Mouse (Mus musculus) heart, postnatal 0 days (tissue): ENCODE data around the gene Sfrp5. TPM values are rescaled to one million over a fixed set of nuclear protein-coding genes. Genes with fewer than 3 reads are reported as not detected.

Experiments
- ATAC-seq: fragments of 200-750 bp; cut with Nextera tagmentation; 2 replicates; pipeline ENCODE4 v1.8.0; 2017; ENCODE audit warnings: low read depth, moderate number of reproducible peaks, moderate library complexity; ENCODE audit not compliant: insufficient read depth
- DNase-seq: peaks from one replicate; pipeline ENCODE4 v3.0.0-alpha.2; 2016; ENCODE audit warnings: low spot score
- H3K27ac ChIP-seq: fragments of 300-500 bp; sonication (generic); 2 replicates; pipeline ENCODE4 v1.5.1; 2014; ENCODE audit warnings: low read depth, mild to moderate bottlenecking
- H3K27me3 ChIP-seq: fragments of 300-500 bp; sonication (generic); 2 replicates; pipeline ENCODE4 v1.6.1; 2014; ENCODE audit warnings: low read length, mixed read lengths; ENCODE audit not compliant: control insufficient read depth, insufficient read depth
- H3K36me3 ChIP-seq: fragments of 300-500 bp; sonication (generic); replicated peaks from 2 replicates; pipeline ENCODE4 v1.6.1; 2014; ENCODE audit warnings: low read length, mixed read lengths; ENCODE audit not compliant: control insufficient read depth, insufficient read depth
- H3K4me1 ChIP-seq: fragments of 300-500 bp; sonication (generic); 2 replicates; pipeline ENCODE4 v1.6.1; 2014; ENCODE audit warnings: antibody characterized with exemption; ENCODE audit not compliant: control insufficient read depth, insufficient read depth
- H3K4me2 ChIP-seq: fragments of 300-500 bp; sonication (generic); 2 replicates; pipeline ENCODE4 v1.6.1; 2014; ENCODE audit warnings: low read depth, mild to moderate bottlenecking, low read length, moderate library complexity
- H3K4me3 ChIP-seq: fragments of 300-500 bp; sonication (generic); 2 replicates; pipeline ENCODE4 v1.5.1; 2014; ENCODE audit warnings: low read depth, low read length
- H3K9ac ChIP-seq: fragments of 300-500 bp; sonication (generic); replicated peaks from 2 replicates; pipeline ENCODE4 v1.6.1; 2014; ENCODE audit warnings: low read depth, low read length, mixed read lengths
- H3K9me3 ChIP-seq: fragments of 300-500 bp; sonication (generic); replicated peaks from 2 replicates; pipeline ENCODE4 v1.6.1; 2016; ENCODE audit warnings: low read length; ENCODE audit not compliant: control insufficient read depth
- CTCF ChIP-seq: IDR thresholded peaks from 2 replicates; pipeline ENCODE4 v1.5.1; 2016; ENCODE audit warnings: antibody characterized with exemption, control low read depth, low read depth
- EP300 ChIP-seq: IDR thresholded peaks from 2 replicates; pipeline ENCODE4 v1.6.1; 2016; ENCODE audit warnings: antibody characterized with exemption, low read depth
- whole genome bisulfite sequencing: fragments of 180-500 bp; shearing (Covaris S2); extraction: QIAGEN DNeasy Blood & Tissue Kit; methylation state at CpG from one replicate; pipeline ENCODE4 v1.1.7; 2014; 5-methylcytosine and 5-hydroxymethylcytosine counted together
- polyA plus RNA-seq: library from polyadenylated mRNA; unstranded; fragments of >200 nt; fragmentation: Nextera tagmentation; extraction: Ambion mirVana; gene quantifications from 2 replicates; pipeline ENCODE4 v1.2.1, GENCODE M21; 2015
- total RNA-seq: library from RNA; depleted of rRNA; stranded (reverse); fragments of >200 nt; gene quantifications from 2 replicates; pipeline ENCODE4 v1.2.3, GENCODE M21; 2014; ENCODE audit warnings: low replicate concordance

The Sfrp5 gene
- total and polyA plus RNA-seq, 2 experiments from 2014 or later, result 1.7 to 4.9 TPM

DNA sequence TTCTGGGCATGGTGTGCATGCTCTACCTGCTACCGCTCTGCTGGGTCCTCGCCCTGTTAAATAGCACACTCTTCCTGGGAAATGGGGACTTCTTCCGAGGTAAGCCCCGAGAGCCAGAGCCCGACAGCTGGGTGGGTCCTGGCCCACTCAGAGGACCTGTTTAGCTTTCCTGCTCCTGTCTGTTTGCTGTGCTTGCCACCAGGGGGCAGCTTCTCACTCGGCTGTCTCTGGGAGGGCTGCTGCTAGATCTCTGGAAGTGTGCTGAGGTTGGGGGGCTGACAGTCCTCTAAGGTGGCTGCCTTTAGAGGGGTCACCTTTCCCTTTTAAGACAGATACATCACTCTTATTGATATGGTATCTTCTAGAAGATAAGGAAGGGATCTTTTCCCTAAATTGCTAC, 19.4 kb downstream of the Sfrp5 start:
- Histone ChIP-seq H3K4me1 (no peaks in the 10 kb centered on the region), H3K9ac (no peak overlapping the region), H3K9me3 (no peaks in the 10 kb centered on the region), H3K36me3 (peaks cover 74% of the 10 kb centered on the region), H3K27me3 (no peaks in the 10 kb centered on the region), H3K4me3 (no peak overlapping the region), H3K4me2 (no peak overlapping the region), H3K27ac (no peak overlapping the region)
- WGBS, result 54% methylated on average over 6 of the region's 6 CpGs
- ATAC-seq (no peak), DNase-seq (no peak)
- TF ChIP-seq CTCF, result peak; percentile 52
- no peak for TF ChIP-seq EP300

- WGBS, result 77% methylated on average over 14 of the region's 14 CpGs
- Histone ChIP-seq H3K27me3 (no peaks in the 10 kb centered on the region), H3K4me2 (no peak overlapping the region), H3K9ac (no peak overlapping the region), H3K36me3 (peaks cover 53% of the 10 kb centered on the region), H3K4me3 (no peak overlapping the region), H3K27ac (no peak overlapping the region), H3K9me3 (no peaks in the 10 kb centered on the region), H3K4me1 (no peaks in the 10 kb centered on the region)
- ATAC-seq, result no peak
- no peak for DNase-seq
- TF ChIP-seq EP300 (no peak), CTCF (no peak)
These were observed 22.7 kb downstream of the Sfrp5 start for GRCm38 (mm10) chr19:42179356-42179755.

DNA sequence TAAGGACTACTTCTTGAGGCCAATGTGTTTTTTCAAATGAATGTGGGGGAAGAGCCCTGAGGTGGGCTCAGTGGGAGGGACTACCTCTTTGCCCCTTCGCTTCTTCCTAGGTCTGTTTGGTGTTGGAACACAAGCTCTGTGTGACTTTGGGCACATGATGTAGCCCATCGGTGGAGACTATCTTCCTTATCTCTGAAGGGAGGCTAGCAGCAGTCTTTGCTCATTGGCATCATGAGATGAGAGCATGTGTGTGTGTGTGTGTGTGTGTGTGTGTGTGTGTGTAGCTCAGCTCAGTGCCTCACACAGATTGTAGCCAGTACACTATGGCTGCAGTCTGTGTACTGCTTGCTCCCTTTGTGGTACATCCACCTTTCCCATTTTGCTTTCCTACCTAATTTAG, 24.6 kb downstream of the Sfrp5 start:
- 71% methylated on average over 2 of the region's 2 CpGs for WGBS
- Histone ChIP-seq H3K9me3 (no peaks in the 10 kb centered on the region), H3K27me3 (no peaks in the 10 kb centered on the region), H3K4me3 (no peak overlapping the region), H3K36me3 (peaks cover 35% of the 10 kb centered on the region), H3K9ac (no peak overlapping the region), H3K4me1 (no peaks in the 10 kb centered on the region), H3K4me2 (no peak overlapping the region), H3K27ac (no peak overlapping the region)
- DNase-seq, result no peak
- no peak for TF ChIP-seq CTCF
- no peak for TF ChIP-seq EP300
- no peak for ATAC-seq

GRCm38 (mm10) chr19:42176841-42177240, 25.2 kb downstream of the Sfrp5 start:
- Histone ChIP-seq H3K36me3 (peaks cover 35% of the 10 kb centered on the region), H3K27ac (no peak overlapping the region), H3K4me2 (no peak overlapping the region), H3K9me3 (no peaks in the 10 kb centered on the region), H3K4me1 (0 out of 2 replicates have a peak, but pooled peaks cover under 1% of the 10 kb centered on the region), H3K27me3 (no peaks in the 10 kb centered on the region), H3K4me3 (no peak overlapping the region), H3K9ac (no peak overlapping the region)
- ATAC-seq (no peak), DNase-seq (no peak)
- no peak for TF ChIP-seq CTCF
- no peak for TF ChIP-seq EP300
- 77% methylated on average over 7 of the region's 7 CpGs for WGBS

- Histone ChIP-seq H3K27ac (peak overlapping the region; percentile 67), H3K4me1 (peaks cover 11% of the 10 kb centered on the region), H3K9ac (peak overlapping the region; percentile 82), H3K4me2 (peak overlapping the region; percentile 83), H3K4me3 (peak overlapping the region; percentile 87), H3K36me3 (no peaks in the 10 kb centered on the region), H3K27me3 (peaks cover 16% of the 10 kb centered on the region; the same call in 1 of the 2 replicates), H3K9me3 (no peaks in the 10 kb centered on the region)
- peak; percentile 90 for DNase-seq
- peak; percentile 96 for ATAC-seq
- 2% methylated on average over 56 of the region's 56 CpGs for WGBS
- TF ChIP-seq EP300 (no peak), CTCF (no peak)
These were observed 31.8 kb downstream of the Sfrp5 start for GRCm38 (mm10) chr19:42170025-42170969.
